Mouse (Mus musculus): ENCODE data around the gene Cyp2c54.
"Not testable (repeated sequence)": the region's sequence is repeated elsewhere in the genome, so short reads cannot be mapped to it uniquely, and the experiment has no call there.

Gene Cyp2c54

DNA sequence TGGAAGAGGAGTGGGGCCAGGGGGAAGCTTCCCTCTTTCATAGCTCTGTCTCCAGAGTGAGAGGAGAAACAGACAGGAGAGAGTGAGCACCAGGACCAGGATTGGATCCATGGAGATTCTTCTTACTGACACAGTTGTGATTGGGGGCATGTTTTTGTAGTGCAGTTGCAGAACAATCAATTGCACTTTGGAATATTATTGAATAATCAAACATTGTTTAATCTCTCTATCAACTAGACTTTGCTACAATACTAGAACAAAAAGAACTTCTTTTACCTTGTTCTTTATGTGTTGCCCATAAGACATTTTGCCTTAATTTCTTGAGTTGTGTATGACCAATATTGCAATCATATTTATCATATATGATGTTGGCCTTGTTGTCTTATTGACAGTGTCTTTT is at the start of gene Cyp2c54:
Gene Cyp2c54 (minus strand): TSS at position 127 of the 400 bp plus-strand sequence.
- in situ Hi-C loops (cut with MboI; ENCODE audit: unreplicated experiment in 2 of 2): no loop called here

GRCm38 (mm10) chr19:40119624-40120023 is 46.0 kb upstream of the Cyp2c54 start:
- in situ Hi-C loops (cut with MboI; ENCODE audit: unreplicated experiment in 2 of 2): not testable (repeated sequence)

- in situ Hi-C loops (cut with MboI; ENCODE audit: unreplicated experiment in 2 of 2): no loop called here
These were observed 17.5 kb upstream of the Cyp2c54 start for GRCm38 (mm10) chr19:40091111-40091510.

DNA sequence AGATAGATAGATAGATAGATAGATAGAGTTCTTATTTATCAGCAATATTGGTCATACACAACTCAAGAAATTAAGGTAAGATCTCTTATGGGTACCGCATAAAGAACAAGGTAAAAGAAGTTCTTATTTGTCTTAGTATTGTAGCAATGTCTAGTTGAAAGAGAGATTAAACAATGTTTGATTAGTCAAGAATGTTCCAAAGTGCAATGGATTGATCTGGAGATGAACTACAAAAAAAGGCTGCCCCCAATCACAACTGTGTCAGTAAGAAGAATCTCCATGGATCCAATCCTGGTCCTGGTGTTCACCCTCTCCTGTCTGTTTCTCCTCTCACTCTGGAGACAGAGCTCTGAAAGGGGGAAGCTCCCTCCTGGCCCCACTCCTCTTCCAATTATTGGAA is 15.8 kb upstream of the Cyp2c54 start, which contains the start of gene Cyp2c50:
Gene Cyp2c50 (plus strand): TSS at position 268 of the 400 bp plus-strand sequence.
- in situ Hi-C loops (cut with MboI; ENCODE audit: unreplicated experiment in 2 of 2): not testable (repeated sequence)

DNA sequence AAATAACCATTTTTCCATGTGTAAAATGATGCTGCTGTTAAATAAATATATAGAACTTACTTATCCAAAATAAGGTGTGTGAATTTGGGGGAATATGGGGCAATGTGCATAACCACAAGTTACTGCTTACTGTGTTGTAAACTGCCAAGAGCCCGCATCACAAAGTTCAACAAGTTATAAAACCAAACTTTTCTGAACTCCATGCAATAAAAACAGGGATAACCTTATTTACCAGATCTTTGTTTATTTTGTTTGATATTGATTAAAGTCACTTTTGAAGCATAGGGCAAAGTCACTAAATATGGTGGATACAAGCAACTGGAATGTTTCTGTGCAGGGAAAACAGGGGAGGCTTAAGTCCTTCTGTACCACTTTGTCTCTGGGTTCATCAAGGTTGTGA is 14.8 kb upstream of the Cyp2c54 start:
- in situ Hi-C loops (cut with MboI; ENCODE audit: unreplicated experiment in 2 of 2): no loop called here

DNA sequence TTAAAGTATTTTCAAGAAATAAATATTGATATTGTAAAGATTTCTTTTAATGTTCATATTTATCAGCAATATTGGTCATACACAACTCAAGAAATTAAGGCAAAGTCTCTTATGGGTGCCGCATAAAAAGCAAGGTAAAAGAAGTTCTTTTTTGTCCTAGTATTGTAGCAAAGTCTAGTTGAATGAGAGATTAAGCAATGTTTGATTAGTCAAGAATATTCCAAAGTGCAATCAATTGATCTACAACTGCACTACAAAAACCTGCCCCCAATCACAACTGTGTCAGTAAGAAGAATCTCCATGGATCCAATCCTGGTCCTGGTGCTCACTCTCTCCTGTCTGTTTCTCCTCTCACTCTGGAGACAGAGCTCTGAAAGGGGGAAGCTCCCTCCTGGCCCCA is 81.5 kb downstream of the Cyp2c54 start, which contains the start of gene Cyp2c37:
Gene Cyp2c37 (plus strand): TSS at position 285 of the 400 bp plus-strand sequence.
- in situ Hi-C loops (cut with MboI; ENCODE audit: unreplicated experiment in 2 of 2): not testable (repeated sequence)

DNA sequence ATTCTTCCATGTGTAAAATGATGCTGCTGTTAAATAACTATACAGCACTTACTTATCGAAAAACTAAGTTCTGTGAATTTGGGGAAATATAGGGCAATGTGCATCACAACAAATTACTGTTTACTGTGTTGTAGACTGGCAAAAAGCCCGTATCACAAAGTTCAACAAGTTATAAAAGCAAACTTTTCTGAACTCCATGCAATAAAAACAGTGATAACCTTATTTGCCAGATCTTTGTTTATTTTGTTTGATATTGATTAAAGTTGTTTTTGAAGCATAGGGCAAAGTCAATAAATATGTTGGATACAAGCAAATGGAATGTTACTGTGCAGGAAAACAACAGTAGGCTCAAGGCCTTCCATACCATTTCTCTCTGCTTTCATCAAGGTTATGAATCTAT is 84.2 kb downstream of the Cyp2c54 start:
- in situ Hi-C loops (cut with MboI; ENCODE audit: unreplicated experiment in 2 of 2): no loop called here
